Mouse (Mus musculus) layer of hippocampus, adult 6 months (tissue): ENCODE results near the gene Gm20914. TPM values are rescaled to one million over a fixed set of nuclear protein-coding genes. Genes with fewer than 3 reads are reported as not detected.

ENCODE experiments used
- long read RNA-seq, 2 experiments: library from polyadenylated mRNA; unstranded; transcript quantifications; one replicate each; pipeline ENCODE4 v2.0.0; 2019 to 2020
- polyA plus RNA-seq: library from polyadenylated mRNA; unstranded; fragments of <200 nt; fragmentation: Nextera tagmentation; gene quantifications from 2 replicates; pipeline ENCODE4 v1.2.3, GENCODE M21; 2021

Gm20914 gene
- polyA plus RNA-seq, result not detected in 2 replicates
- long read RNA-seq, experiment 1, result 0 reads
- long read RNA-seq, experiment 2, result 0 reads

DNA sequence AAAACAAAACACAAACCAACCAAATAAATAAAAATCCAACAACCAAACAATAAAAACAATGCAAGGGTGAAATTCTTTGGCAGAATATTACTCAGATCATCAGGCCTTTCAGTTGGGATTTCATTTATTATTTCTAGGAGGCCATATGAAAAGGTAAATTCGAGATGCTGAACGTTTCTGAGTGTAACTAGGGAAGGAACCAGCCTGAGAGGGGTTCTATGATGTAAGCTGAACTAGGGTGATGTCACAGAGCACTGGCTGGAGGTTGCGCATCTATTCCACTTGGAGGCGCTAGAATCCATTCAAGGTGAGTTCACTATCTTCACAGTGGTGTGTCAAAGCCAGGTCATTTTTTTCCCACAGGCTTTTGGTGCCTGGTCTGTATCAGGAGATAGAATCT is at the start of gene Gm20914:
TSS of gene Gm20914 (plus strand) at position 301 of the 400 bp plus-strand sequence.

Other genes starting within 250 kb of the Gm20914 start
- gene Gm21854, start 69.0 kb upstream of the Gm20914 start, polyA plus RNA-seq, result not detected in 2 replicates
- not detected in 2 replicates for gene Gm28171, start 67.4 kb downstream of the Gm20914 start, polyA plus RNA-seq
- not detected in 2 replicates for gene Gm21778, start 216.5 kb downstream of the Gm20914 start, polyA plus RNA-seq